Mouse (Mus musculus): ENCODE measurements around the gene Nod1. TPM values are rescaled to one million over a fixed set of nuclear protein-coding genes. Genes with fewer than 3 reads are reported as not detected.

The Nod1 gene
- polyA plus RNA-seq, 1 experiment from 2014 or later: 2.2 TPM

GRCm38 (mm10) chr6:55002438-55002837 is 30.0 kb upstream of the Nod1 start:
- Histone ChIP-seq H3K27me3 (replicated peaks) (0 out of 2 replicates have a peak, but pooled peaks cover 5% of the 10 kb centered on the region), H3K4me2 (no peak overlapping the region), H3K9ac (no peak overlapping the region), H3K4me1 (no peaks in the 10 kb centered on the region), H3K9me3 (replicated peaks) (no peaks in the 10 kb centered on the region), H3K4me3 (no peak overlapping the region), H3K27ac (no peak overlapping the region), H3K36me3 (no peaks in the 10 kb centered on the region)
- no peak for ATAC-seq
- 56% methylated on average over 4 of the region's 4 CpGs for WGBS (ENCODE audit: insufficient replicate concordance)

- Histone ChIP-seq H3K9ac (no peak overlapping the region), H3K27me3 (replicated peaks) (0 out of 2 replicates have a peak, but pooled peaks cover 5% of the 10 kb centered on the region), H3K36me3 (no peaks in the 10 kb centered on the region), H3K4me1 (no peaks in the 10 kb centered on the region), H3K4me2 (no peak overlapping the region), H3K27ac (no peak overlapping the region), H3K9me3 (replicated peaks) (no peaks in the 10 kb centered on the region), H3K4me3 (no peak overlapping the region)
- no peak for ATAC-seq
- WGBS (ENCODE audit: insufficient replicate concordance): 56% methylated on average over 4 of the region's 4 CpGs
Measured at GRCm38 (mm10) chr6:55001320-55001719, 28.9 kb upstream of the Nod1 start.

GRCm38 (mm10) chr6:54997726-54998125 is 25.3 kb upstream of the Nod1 start:
- no peaks in the 10 kb centered on the region for H3K9me3 ChIP-seq (replicated peaks)
- no peak overlapping the region for H3K4me2 ChIP-seq
- H3K36me3 ChIP-seq: no peaks in the 10 kb centered on the region
- no peak for ATAC-seq
- no peak overlapping the region for H3K27ac ChIP-seq
- 71% methylated on average over 6 of the region's 6 CpGs for WGBS (ENCODE audit: insufficient replicate concordance)
- 0 out of 2 replicates have a peak, but pooled peaks cover 5% of the 10 kb centered on the region for H3K27me3 ChIP-seq (replicated peaks)
- no peak overlapping the region for H3K9ac ChIP-seq
- no peak overlapping the region for H3K4me3 ChIP-seq
- peaks cover 6% of the 10 kb centered on the region for H3K4me1 ChIP-seq

- no peaks in the 10 kb centered on the region for H3K36me3 ChIP-seq
- ATAC-seq: no peak
Measured at GRCm38 (mm10) chr6:54996361-54996760, 23.9 kb upstream of the Nod1 start.

GRCm38 (mm10) chr6:54992734-54993260 is 20.4 kb upstream of the Nod1 start, which contains the start of gene Ggct:
Ggct (minus strand) TSS chr6:54992950.
- Histone ChIP-seq H3K4me2 (peak within 1 kb of the TSS; percentile 98), H3K9me3 (replicated peaks) (no peaks in the 10 kb centered on the region), H3K27ac (no peak within 1 kb of the TSS; the same call in 1 of the 2 replicates), H3K9ac (peak within 1 kb of the TSS; percentile 67), H3K4me3 (peak within 1 kb of the TSS; percentile 64), H3K27me3 (replicated peaks) (no peaks in the 10 kb centered on the region), H3K4me1 (peaks cover 24% of the 10 kb centered on the region), H3K36me3 (no peaks in the 10 kb centered on the region)
- under 1% methylated on average over 41 of the region's 41 CpGs for WGBS (ENCODE audit: insufficient replicate concordance)
- ATAC-seq: peak; percentile 99

More at GRCm38 (mm10) chr6:54996361-54996760, 23.9 kb upstream of the Nod1 start:
- Histone ChIP-seq H3K4me2 (no peak overlapping the region), H3K4me1 (peaks cover 19% of the 10 kb centered on the region), H3K27ac (no peak overlapping the region), H3K9me3 (replicated peaks) (no peaks in the 10 kb centered on the region), H3K4me3 (no peak overlapping the region), H3K9ac (no peak overlapping the region), H3K27me3 (replicated peaks) (0 out of 2 replicates have a peak, but pooled peaks cover 3% of the 10 kb centered on the region)
- 71% methylated on average over 3 of the region's 3 CpGs for WGBS (ENCODE audit: insufficient replicate concordance)

- Histone ChIP-seq H3K27ac (no peak overlapping the region), H3K9me3 (replicated peaks) (no peaks in the 10 kb centered on the region), H3K27me3 (replicated peaks) (no peaks in the 10 kb centered on the region), H3K4me2 (peak overlapping the region; percentile 98), H3K9ac (peak overlapping the region; percentile 67), H3K4me3 (peak overlapping the region; percentile 64), H3K36me3 (no peaks in the 10 kb centered on the region), H3K4me1 (peaks cover 24% of the 10 kb centered on the region)
- under 1% methylated on average over 7 of the region's 7 CpGs for WGBS (ENCODE audit: insufficient replicate concordance)
- ATAC-seq: no peak
Measured at GRCm38 (mm10) chr6:54992141-54992540, 19.7 kb upstream of the Nod1 start.

- no peak overlapping the region for H3K4me3 ChIP-seq
- H3K27me3 ChIP-seq (replicated peaks): no peaks in the 10 kb centered on the region
- no peaks in the 10 kb centered on the region for H3K36me3 ChIP-seq
- 0 out of 2 replicates have a peak overlapping the region, but pooled peaks have one; percentile 7 for H3K9ac ChIP-seq
- H3K27ac ChIP-seq: no peak overlapping the region
- H3K4me1 ChIP-seq: peaks cover 24% of the 10 kb centered on the region
- no peak for ATAC-seq
- no peaks in the 10 kb centered on the region for H3K9me3 ChIP-seq (replicated peaks)
- 28% methylated on average over 2 of the region's 2 CpGs for WGBS (ENCODE audit: insufficient replicate concordance)
- peak overlapping the region; percentile 98 for H3K4me2 ChIP-seq
Measured at GRCm38 (mm10) chr6:54991189-54991588, 18.8 kb upstream of the Nod1 start.

- Histone ChIP-seq H3K36me3 (no peaks in the 10 kb centered on the region), H3K4me2 (no peak overlapping the region), H3K27ac (no peak overlapping the region), H3K4me3 (no peak overlapping the region), H3K4me1 (peaks cover 20% of the 10 kb centered on the region), H3K9ac (no peak overlapping the region), H3K27me3 (replicated peaks) (no peaks in the 10 kb centered on the region), H3K9me3 (replicated peaks) (no peaks in the 10 kb centered on the region)
- 76% methylated on average over 6 of the region's 6 CpGs for WGBS (ENCODE audit: insufficient replicate concordance)
- ATAC-seq: no peak
Measured at GRCm38 (mm10) chr6:54988141-54988540, 15.7 kb upstream of the Nod1 start.

GRCm38 (mm10) chr6:54984096-54984495 is 11.7 kb upstream of the Nod1 start:
- H3K9me3 ChIP-seq (replicated peaks): no peaks in the 10 kb centered on the region
- H3K4me3 ChIP-seq: no peak overlapping the region
- no peak overlapping the region for H3K4me2 ChIP-seq
- no peaks in the 10 kb centered on the region for H3K36me3 ChIP-seq
- no peaks in the 10 kb centered on the region for H3K4me1 ChIP-seq
- H3K27me3 ChIP-seq (replicated peaks): no peaks in the 10 kb centered on the region
- ATAC-seq: no peak
- no peak overlapping the region for H3K9ac ChIP-seq
- no peak overlapping the region for H3K27ac ChIP-seq
- 82% methylated on average over 8 of the region's 8 CpGs for WGBS (ENCODE audit: insufficient replicate concordance)

- Histone ChIP-seq H3K9me3 (replicated peaks) (no peaks in the 10 kb centered on the region), H3K36me3 (no peaks in the 10 kb centered on the region), H3K27me3 (replicated peaks) (no peaks in the 10 kb centered on the region), H3K4me2 (no peak overlapping the region), H3K4me3 (no peak overlapping the region), H3K27ac (no peak overlapping the region), H3K9ac (no peak overlapping the region), H3K4me1 (no peaks in the 10 kb centered on the region)
- 77% methylated on average over 4 of the region's 4 CpGs for WGBS (ENCODE audit: insufficient replicate concordance)
- ATAC-seq: no peak
Measured at GRCm38 (mm10) chr6:54983526-54984050, 11.2 kb upstream of the Nod1 start.

- WGBS (ENCODE audit: insufficient replicate concordance): 83% methylated on average over 6 of the region's 6 CpGs
- Histone ChIP-seq H3K4me3 (no peak overlapping the region), H3K36me3 (no peaks in the 10 kb centered on the region), H3K27ac (no peak overlapping the region), H3K9ac (no peak overlapping the region), H3K4me2 (no peak overlapping the region), H3K27me3 (replicated peaks) (peaks cover 6% of the 10 kb centered on the region), H3K4me1 (no peaks in the 10 kb centered on the region), H3K9me3 (replicated peaks) (no peaks in the 10 kb centered on the region)
- ATAC-seq: no peak
Measured at GRCm38 (mm10) chr6:54979426-54979825, 7.0 kb upstream of the Nod1 start.

GRCm38 (mm10) chr6:54975616-54976015 is 3.2 kb upstream of the Nod1 start:
- H3K9me3 ChIP-seq (replicated peaks): no peaks in the 10 kb centered on the region
- no peak overlapping the region for H3K27ac ChIP-seq
- no peak for ATAC-seq
- H3K36me3 ChIP-seq: no peaks in the 10 kb centered on the region
- H3K4me1 ChIP-seq: peaks cover 10% of the 10 kb centered on the region; the same call in 1 of the 2 replicates
- H3K4me2 ChIP-seq: no peak overlapping the region
- peaks cover 36% of the 10 kb centered on the region for H3K27me3 ChIP-seq (replicated peaks)
- H3K4me3 ChIP-seq: no peak overlapping the region
- H3K9ac ChIP-seq: no peak overlapping the region
- WGBS (ENCODE audit: insufficient replicate concordance): 57% methylated on average over 1 of the region's 1 CpGs

All from liver, embryonic 12.5 days (tissue).